Mouse (Mus musculus): ENCODE results near the gene Cers4. TPM values are rescaled to one million over a fixed set of nuclear protein-coding genes. Genes with fewer than 3 reads are reported as not detected.

The Cers4 gene
- polyA plus RNA-seq, 1 experiment from 2014 or later, result 40.6 TPM

DNA sequence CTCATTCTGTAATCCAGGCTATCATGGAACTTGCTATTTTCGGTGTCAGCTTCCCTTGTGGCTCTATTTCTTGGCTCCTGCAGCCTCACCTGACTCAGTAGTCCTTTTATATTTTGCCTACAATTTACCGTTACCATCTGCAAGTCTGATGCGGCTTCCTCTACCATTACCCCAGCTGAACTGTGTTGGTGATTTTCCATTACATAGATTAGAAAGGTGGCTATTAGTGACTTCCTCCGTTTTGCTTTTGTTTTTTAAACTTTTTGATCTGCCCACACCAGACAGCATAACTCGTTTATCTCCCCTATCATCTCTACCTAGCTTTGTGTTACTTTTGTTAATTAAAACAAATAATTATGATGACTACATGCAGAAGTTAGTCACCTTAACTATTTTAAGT, 14.7 kb downstream of the Cers4 start:
- Histone ChIP-seq H3K4me3 (no peak overlapping the region), H3K9ac (no peak overlapping the region), H3K36me3 (peaks cover 5% of the 10 kb centered on the region; the same call in 1 of the 2 replicates), H3K9me3 (no peaks in the 10 kb centered on the region), H3K4me1 (replicated peaks) (peaks cover 8% of the 10 kb centered on the region; the same call in 1 of the 2 replicates), H3K27ac (no peak overlapping the region), H3K4me2 (no peak overlapping the region), H3K27me3 (no peaks in the 10 kb centered on the region)
- WGBS, result 90% methylated on average over 5 of the region's 5 CpGs
- no peak for ATAC-seq (ENCODE audit: low FRiP score)

DNA sequence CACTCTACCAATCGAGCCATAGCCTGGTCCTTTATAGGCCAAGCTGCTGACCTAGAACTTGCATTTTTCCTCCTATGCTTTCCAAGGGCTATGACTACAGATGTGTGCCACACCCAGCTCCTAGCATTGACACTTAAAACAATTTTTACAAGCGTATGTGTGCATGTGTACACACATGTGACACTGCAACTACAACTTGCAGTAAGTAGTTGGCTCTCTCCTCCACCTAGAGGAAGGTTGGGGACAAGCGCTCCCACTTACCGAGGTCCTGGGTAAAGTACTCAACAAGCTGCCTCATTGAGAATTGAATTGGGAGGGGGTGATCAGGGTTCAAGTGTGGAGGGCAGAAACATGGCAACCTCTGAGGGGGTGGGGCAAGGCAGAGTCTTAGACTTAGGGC, 18.0 kb downstream of the Cers4 start:
- 0 out of 2 replicates have a peak, but pooled peaks cover 4% of the 10 kb centered on the region for H3K36me3 ChIP-seq
- ATAC-seq (ENCODE audit: low FRiP score), result no peak
- no peak overlapping the region for H3K9ac ChIP-seq
- H3K4me2 ChIP-seq, result no peak overlapping the region
- H3K9me3 ChIP-seq, result no peaks in the 10 kb centered on the region
- WGBS, result 89% methylated on average over 4 of the region's 4 CpGs
- no peaks in the 10 kb centered on the region for H3K27me3 ChIP-seq
- peaks cover 8% of the 10 kb centered on the region; the same call in 1 of the 2 replicates for H3K4me1 ChIP-seq (replicated peaks)
- no peak overlapping the region for H3K27ac ChIP-seq
- no peak overlapping the region for H3K4me3 ChIP-seq

DNA sequence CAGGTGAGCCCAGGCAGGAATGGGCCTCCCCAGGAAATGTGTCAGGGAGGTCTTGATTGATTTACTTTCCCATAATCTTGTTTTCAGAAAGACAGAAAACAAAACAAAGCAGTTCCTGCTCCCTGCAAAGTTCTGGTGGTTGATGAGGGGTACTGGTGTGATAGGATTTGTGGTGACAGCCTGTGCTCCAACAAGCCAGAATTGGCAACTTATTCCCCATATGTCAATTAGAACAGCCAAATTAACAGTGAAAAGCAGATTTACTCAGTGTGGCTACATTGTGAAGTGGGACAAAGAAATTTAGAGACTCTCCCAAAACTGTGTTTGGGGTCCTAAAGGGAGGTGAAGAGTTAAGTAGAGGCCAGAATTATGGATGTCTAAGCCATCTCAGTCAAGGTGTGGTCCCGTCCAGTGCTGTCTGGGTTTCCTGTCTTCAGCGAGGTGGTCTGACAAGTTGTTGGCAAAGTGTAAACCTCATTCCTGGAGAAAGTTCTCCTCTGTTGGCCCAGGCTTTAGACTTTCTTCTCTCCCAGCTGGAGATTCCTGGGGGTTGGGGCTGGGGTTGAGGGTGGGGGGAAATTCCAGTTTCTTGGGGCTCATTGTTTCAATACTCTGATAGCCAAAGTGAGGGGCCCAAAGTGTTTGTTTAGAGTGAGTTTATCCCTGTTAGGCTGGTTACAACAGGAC, 18.7 kb downstream of the Cers4 start:
- H3K9ac ChIP-seq, result no peak overlapping the region
- H3K4me3 ChIP-seq, result no peak overlapping the region
- WGBS, result 39% methylated on average over 2 of the region's 2 CpGs
- no peak for ATAC-seq (ENCODE audit: low FRiP score)
- no peak overlapping the region for H3K4me2 ChIP-seq
- H3K4me1 ChIP-seq (replicated peaks), result peaks cover 8% of the 10 kb centered on the region; the same call in 1 of the 2 replicates
- H3K27me3 ChIP-seq, result no peaks in the 10 kb centered on the region
- H3K9me3 ChIP-seq, result no peaks in the 10 kb centered on the region
- peaks cover 5% of the 10 kb centered on the region for H3K36me3 ChIP-seq
- no peak overlapping the region for H3K27ac ChIP-seq

DNA sequence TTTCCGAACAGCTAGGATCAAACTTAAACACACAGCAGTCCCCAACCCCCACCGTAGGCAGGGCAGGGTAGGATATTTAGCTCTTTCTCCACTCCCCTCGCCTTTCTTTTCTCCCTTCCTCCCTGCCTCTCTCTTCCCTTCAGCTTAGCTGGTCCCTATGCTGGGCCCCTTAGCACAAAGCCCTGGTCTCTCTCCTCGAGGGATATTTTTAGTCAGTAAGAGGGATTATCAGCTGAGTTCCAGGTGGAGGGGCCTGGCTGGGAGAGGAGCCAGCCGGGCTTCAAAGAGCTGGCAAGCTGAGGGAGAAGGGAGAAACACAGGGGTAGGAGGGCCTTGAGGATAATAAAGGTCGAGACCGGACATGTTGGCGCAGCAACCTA, 19.3 kb downstream of the Cers4 start:
- H3K4me3 ChIP-seq, result no peak overlapping the region
- WGBS, result 32% methylated on average over 8 of the region's 8 CpGs
- H3K9ac ChIP-seq, result no peak overlapping the region; the same call in 1 of the 2 replicates
- no peak overlapping the region for H3K4me2 ChIP-seq
- no peak; the same call in 1 of the 2 replicates for ATAC-seq (ENCODE audit: low FRiP score)
- no peaks in the 10 kb centered on the region for H3K9me3 ChIP-seq
- peaks cover 8% of the 10 kb centered on the region; the same call in 1 of the 2 replicates for H3K4me1 ChIP-seq (replicated peaks)
- H3K27ac ChIP-seq, result no peak overlapping the region
- no peaks in the 10 kb centered on the region for H3K27me3 ChIP-seq
- H3K36me3 ChIP-seq, result peaks cover 11% of the 10 kb centered on the region

DNA sequence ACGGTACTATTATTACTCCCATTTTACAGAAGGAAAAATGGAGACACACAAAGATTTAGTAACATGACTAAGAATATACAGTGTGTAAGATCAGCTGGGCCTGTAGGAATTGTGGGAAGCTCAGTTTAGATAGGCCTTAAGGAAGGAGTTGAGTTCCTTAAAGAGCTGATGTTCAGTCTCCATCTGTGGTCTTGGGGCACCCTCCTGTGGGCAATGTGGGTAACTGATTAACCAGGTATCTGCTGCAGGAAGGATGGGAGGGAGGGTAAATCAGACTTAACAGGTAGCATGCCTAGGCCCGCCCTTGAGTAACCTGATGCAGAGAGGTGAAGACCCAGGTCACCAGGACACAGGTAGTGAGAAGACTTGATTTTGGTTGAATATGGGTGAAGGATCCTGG, 23.3 kb downstream of the Cers4 start:
- WGBS, result 89% methylated on average over 2 of the region's 2 CpGs
- ATAC-seq (ENCODE audit: low FRiP score), result 0 out of 2 replicates have a peak, but pooled peaks have one; percentile 27
- peaks cover 47% of the 10 kb centered on the region for H3K36me3 ChIP-seq
- H3K27me3 ChIP-seq, result no peaks in the 10 kb centered on the region
- H3K9me3 ChIP-seq, result no peaks in the 10 kb centered on the region
- no peak overlapping the region for H3K4me3 ChIP-seq
- H3K27ac ChIP-seq, result no peak overlapping the region
- H3K4me1 ChIP-seq (replicated peaks), result peaks cover 8% of the 10 kb centered on the region; the same call in 1 of the 2 replicates
- H3K9ac ChIP-seq, result no peak overlapping the region
- no peak overlapping the region for H3K4me2 ChIP-seq

DNA sequence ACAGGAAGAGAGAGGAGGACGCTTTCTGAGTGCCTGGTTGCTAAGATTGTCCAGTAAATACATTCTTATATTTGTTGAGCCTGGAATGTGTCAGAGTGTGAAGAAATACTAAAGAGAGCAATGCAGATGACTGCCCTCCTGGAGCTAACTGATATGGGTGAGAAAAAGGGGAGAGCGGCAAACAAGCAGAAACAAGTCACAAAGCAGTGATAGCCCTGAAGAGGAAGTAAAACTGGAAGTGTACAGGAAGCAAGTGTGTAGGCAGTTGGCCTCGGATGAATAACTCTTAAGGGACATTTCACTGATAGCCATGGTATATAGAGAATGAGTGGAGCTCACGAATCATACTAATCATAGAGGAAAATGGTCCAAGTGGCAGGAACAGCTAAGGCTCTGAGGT, 28.6 kb downstream of the Cers4 start:
- WGBS, result 90% methylated on average over 4 of the region's 4 CpGs
- Histone ChIP-seq H3K36me3 (peaks cover 80% of the 10 kb centered on the region), H3K4me3 (no peak overlapping the region), H3K27ac (no peak overlapping the region), H3K27me3 (no peaks in the 10 kb centered on the region), H3K4me1 (replicated peaks) (no peaks in the 10 kb centered on the region), H3K4me2 (no peak overlapping the region), H3K9me3 (no peaks in the 10 kb centered on the region), H3K9ac (no peak overlapping the region)
- no peak for ATAC-seq (ENCODE audit: low FRiP score)

DNA sequence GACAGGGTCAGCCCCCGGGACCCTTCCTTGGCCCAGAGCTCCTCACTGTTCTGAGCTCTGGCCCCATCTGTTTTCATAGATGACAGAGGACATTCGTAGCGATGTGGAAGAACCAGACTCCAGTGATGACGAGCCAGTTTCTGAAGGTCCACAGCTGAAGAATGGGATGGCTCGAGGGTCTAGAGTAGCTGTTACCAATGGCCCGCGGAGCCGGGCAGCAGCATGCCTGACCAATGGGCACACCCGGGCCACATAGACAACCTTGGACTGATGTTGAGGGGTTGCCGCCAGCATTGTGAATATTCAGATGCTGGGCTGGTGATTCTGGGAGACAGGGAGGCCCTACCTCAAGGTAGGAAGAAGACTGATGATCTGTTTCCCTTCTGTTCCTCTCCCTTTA, 30.7 kb downstream of the Cers4 start:
- no peak overlapping the region for H3K4me2 ChIP-seq
- H3K9ac ChIP-seq, result no peak overlapping the region
- no peaks in the 10 kb centered on the region for H3K4me1 ChIP-seq (replicated peaks)
- no peak overlapping the region for H3K27ac ChIP-seq
- H3K4me3 ChIP-seq, result no peak overlapping the region
- peaks cover 59% of the 10 kb centered on the region for H3K36me3 ChIP-seq
- no peaks in the 10 kb centered on the region for H3K9me3 ChIP-seq
- no peaks in the 10 kb centered on the region for H3K27me3 ChIP-seq
- 95% methylated on average over 10 of the region's 10 CpGs for WGBS
- ATAC-seq (ENCODE audit: low FRiP score), result no peak

Other genes starting within 250 kb of the Cers4 start
- gene Tgfbr3l, start 244.8 kb upstream of the Cers4 start, polyA plus RNA-seq (2015; fragmentation: Nextera tagmentation; extraction: Ambion mirVana), result 5.0 and 5.2 TPM in 2 replicates
- gene Snapc2, start 239.9 kb upstream of the Cers4 start, polyA plus RNA-seq (2015; fragmentation: Nextera tagmentation; extraction: Ambion mirVana), result 62.1 and 65.2 TPM in 2 replicates
- 281 and 287 TPM in 2 replicates for gene Ctxn1, start 233.8 kb upstream of the Cers4 start, polyA plus RNA-seq (2015; fragmentation: Nextera tagmentation; extraction: Ambion mirVana)
- 41.5 and 42.6 TPM in 2 replicates for gene Timm44, start 217.1 kb upstream of the Cers4 start, polyA plus RNA-seq (2015; fragmentation: Nextera tagmentation; extraction: Ambion mirVana)
- gene Ccl25, start 167.8 kb upstream of the Cers4 start, polyA plus RNA-seq (2015; fragmentation: Nextera tagmentation; extraction: Ambion mirVana), result 22.3 and 24.9 TPM in 2 replicates
- gene Elavl1, start 167.6 kb upstream of the Cers4 start, polyA plus RNA-seq (2015; fragmentation: Nextera tagmentation; extraction: Ambion mirVana), result 121 and 127 TPM in 2 replicates
- gene Zfp958, start 120.1 kb downstream of the Cers4 start, polyA plus RNA-seq (2015; fragmentation: Nextera tagmentation; extraction: Ambion mirVana), result 17.6 and 17.7 TPM in 2 replicates

All from hindbrain, embryonic 13.5 days (tissue).